Mouse (Mus musculus) intestine, embryonic 14.5 days (tissue): Measurements from ENCODE around the gene Csrp1. TPM values are rescaled to one million over a fixed set of nuclear protein-coding genes. Genes with fewer than 3 reads are reported as not detected.

Experiments used
- ATAC-seq: fragments of 200-750 bp; cut with Nextera tagmentation; replicated peaks from 2 replicates; pipeline ENCODE4 v1.8.0; 2017; ENCODE audit warnings: low read depth, moderate number of reproducible peaks, moderate TSS enrichment, moderate library complexity; ENCODE audit not compliant: low FRiP score, low TSS enrichment
- DNase-seq: peaks from one replicate; pipeline ENCODE4 v3.0.0-alpha.2; 2018; ENCODE audit warnings: low spot score
- H3K27ac ChIP-seq: fragments of 300-500 bp; sonication (generic); 2 replicates; pipeline ENCODE4 v1.5.1; 2014; ENCODE audit warnings: low read depth, mild to moderate bottlenecking, control low read depth
- H3K27me3 ChIP-seq: fragments of 300-500 bp; sonication (generic); replicated peaks from 2 replicates; pipeline ENCODE4 v1.6.1; 2014; ENCODE audit warnings: low read length, control low read depth; ENCODE audit not compliant: control insufficient read depth, insufficient read depth
- H3K36me3 ChIP-seq: fragments of 300-500 bp; sonication (generic); 2 replicates; pipeline ENCODE4 v1.6.1; 2014; ENCODE audit warnings: low read length, control low read depth; ENCODE audit not compliant: control insufficient read depth, insufficient read depth
- H3K4me1 ChIP-seq: fragments of 300-500 bp; sonication (generic); replicated peaks from 2 replicates; pipeline ENCODE4 v1.6.1; 2014; ENCODE audit warnings: low read length, control low read depth, mixed read lengths; ENCODE audit not compliant: control insufficient read depth, insufficient read depth
- H3K4me2 ChIP-seq: fragments of 300-500 bp; sonication (generic); 2 replicates; pipeline ENCODE4 v1.6.1; 2014; ENCODE audit warnings: low read length
- H3K4me3 ChIP-seq: fragments of 300-500 bp; sonication (generic); 2 replicates; pipeline ENCODE4 v1.5.1; 2014; ENCODE audit warnings: low read depth, low read length, control low read depth, mixed read lengths
- H3K9ac ChIP-seq: fragments of 300-500 bp; sonication (generic); 2 replicates; pipeline ENCODE4 v1.6.1; 2014; ENCODE audit warnings: mild to moderate bottlenecking, low read length
- H3K9me3 ChIP-seq: fragments of 300-500 bp; sonication (generic); 2 replicates; pipeline ENCODE4 v1.6.1; 2016; ENCODE audit warnings: low read length, control low read depth; ENCODE audit not compliant: control insufficient read depth
- WGBS: fragments of 180-500 bp; shearing (Covaris S2); extraction: QIAGEN DNeasy Blood & Tissue Kit; methylation state at CpG from one replicate; pipeline ENCODE4 v1.1.7; 2014; 5-methylcytosine and 5-hydroxymethylcytosine counted together
- polyA plus RNA-seq: library from polyadenylated mRNA; unstranded; fragments of >200 nt; fragmentation: Nextera tagmentation; extraction: Ambion mirVana; gene quantifications from 2 replicates; pipeline ENCODE4 v1.2.1, GENCODE M21; 2014

Csrp1 gene
- polyA plus RNA-seq, 1 experiment from 2014 or later, result 242 TPM

GRCm38 (mm10) chr1:135699892-135700291 is 20.0 kb upstream of the Csrp1 start:
- WGBS, result 50% methylated on average over 2 of the region's 2 CpGs
- Histone ChIP-seq H3K4me2 (no peak overlapping the region), H3K27ac (no peak overlapping the region), H3K36me3 (no peaks in the 10 kb centered on the region), H3K27me3 (no peaks in the 10 kb centered on the region), H3K4me1 (peaks cover 15% of the 10 kb centered on the region), H3K9me3 (no peaks in the 10 kb centered on the region), H3K4me3 (no peak overlapping the region), H3K9ac (no peak overlapping the region)
- no peak for ATAC-seq
- DNase-seq, result no peak

GRCm38 (mm10) chr1:135700605-135701004 is 19.3 kb upstream of the Csrp1 start:
- Histone ChIP-seq H3K36me3 (no peaks in the 10 kb centered on the region), H3K27me3 (no peaks in the 10 kb centered on the region), H3K4me1 (peaks cover 15% of the 10 kb centered on the region), H3K4me2 (no peak overlapping the region), H3K9ac (no peak overlapping the region), H3K27ac (no peak overlapping the region), H3K4me3 (no peak overlapping the region), H3K9me3 (no peaks in the 10 kb centered on the region)
- DNase-seq, result peak; percentile 94
- 3% methylated on average over 7 of the region's 7 CpGs for WGBS
- peak; percentile 61 for ATAC-seq

GRCm38 (mm10) chr1:135701314-135701713 is 18.5 kb upstream of the Csrp1 start:
- 44% methylated on average over 3 of the region's 3 CpGs for WGBS
- H3K36me3 ChIP-seq, result no peaks in the 10 kb centered on the region
- ATAC-seq, result no peak
- no peak overlapping the region for H3K9ac ChIP-seq
- H3K27me3 ChIP-seq, result no peaks in the 10 kb centered on the region
- DNase-seq, result no peak
- no peaks in the 10 kb centered on the region for H3K9me3 ChIP-seq
- no peak overlapping the region for H3K4me3 ChIP-seq
- H3K4me1 ChIP-seq, result peaks cover 15% of the 10 kb centered on the region
- H3K27ac ChIP-seq, result no peak overlapping the region
- no peak overlapping the region for H3K4me2 ChIP-seq

- DNase-seq, result no peak
- peaks cover 15% of the 10 kb centered on the region for H3K4me1 ChIP-seq
- no peak overlapping the region for H3K9ac ChIP-seq
- no peak for ATAC-seq
- no peaks in the 10 kb centered on the region for H3K27me3 ChIP-seq
- WGBS, result 54% methylated on average over 2 of the region's 2 CpGs
- H3K27ac ChIP-seq, result no peak overlapping the region
- H3K4me3 ChIP-seq, result no peak overlapping the region
- H3K9me3 ChIP-seq, result no peaks in the 10 kb centered on the region
- H3K36me3 ChIP-seq, result no peaks in the 10 kb centered on the region
- H3K4me2 ChIP-seq, result no peak overlapping the region
Measured at GRCm38 (mm10) chr1:135702722-135703121, 17.1 kb upstream of the Csrp1 start.

GRCm38 (mm10) chr1:135704317-135704821 is 15.5 kb upstream of the Csrp1 start:
- Histone ChIP-seq H3K4me3 (no peak overlapping the region), H3K27ac (no peak overlapping the region), H3K9ac (no peak overlapping the region), H3K9me3 (no peaks in the 10 kb centered on the region), H3K4me2 (no peak overlapping the region), H3K36me3 (no peaks in the 10 kb centered on the region), H3K27me3 (no peaks in the 10 kb centered on the region), H3K4me1 (peaks cover 3% of the 10 kb centered on the region; the same call in 1 of the 2 replicates)
- ATAC-seq (no peak), DNase-seq (no peak)
- WGBS, result 67% methylated on average over 3 of the region's 3 CpGs

GRCm38 (mm10) chr1:135708369-135708768 is 11.5 kb upstream of the Csrp1 start:
- peaks cover 7% of the 10 kb centered on the region; the same call in 1 of the 2 replicates for H3K4me1 ChIP-seq
- no peak for ATAC-seq
- no peak overlapping the region for H3K4me2 ChIP-seq
- no peak overlapping the region for H3K9ac ChIP-seq
- DNase-seq, result no peak
- no peak overlapping the region for H3K27ac ChIP-seq
- H3K4me3 ChIP-seq, result no peak overlapping the region
- H3K9me3 ChIP-seq, result no peaks in the 10 kb centered on the region
- no peaks in the 10 kb centered on the region for H3K36me3 ChIP-seq
- H3K27me3 ChIP-seq, result no peaks in the 10 kb centered on the region
- WGBS, result 48% methylated on average over 4 of the region's 4 CpGs

GRCm38 (mm10) chr1:135711126-135711525 is 8.7 kb upstream of the Csrp1 start:
- DNase-seq (no peak), ATAC-seq (0 out of 2 replicates have a peak, but pooled peaks have one; percentile 57)
- Histone ChIP-seq H3K4me2 (no peak overlapping the region), H3K4me1 (peaks cover 7% of the 10 kb centered on the region; the same call in 1 of the 2 replicates), H3K9ac (no peak overlapping the region), H3K27me3 (no peaks in the 10 kb centered on the region), H3K36me3 (no peaks in the 10 kb centered on the region), H3K9me3 (no peaks in the 10 kb centered on the region), H3K27ac (peak overlapping the region; percentile 27; the same call in 1 of the 2 replicates), H3K4me3 (no peak overlapping the region)
- WGBS, result 19% methylated on average over 7 of the region's 7 CpGs

GRCm38 (mm10) chr1:135714028-135714815 is 5.6 kb upstream of the Csrp1 start:
- ATAC-seq, result no peak
- WGBS, result 80% methylated on average over 9 of the region's 9 CpGs
- H3K4me1 ChIP-seq, result peaks cover 7% of the 10 kb centered on the region; the same call in 1 of the 2 replicates

More at GRCm38 (mm10) chr1:135714028-135714815, 5.6 kb upstream of the Csrp1 start:
- Histone ChIP-seq H3K9me3 (no peaks in the 10 kb centered on the region), H3K4me2 (no peak overlapping the region), H3K27ac (no peak overlapping the region), H3K9ac (no peak overlapping the region), H3K27me3 (no peaks in the 10 kb centered on the region), H3K36me3 (no peaks in the 10 kb centered on the region), H3K4me3 (no peak overlapping the region)
- DNase-seq, result no peak
